Mouse (Mus musculus) small intestine, adult 2 months (tissue): ENCODE results near the gene Pde7b. TPM values are rescaled to one million over a fixed set of nuclear protein-coding genes. Genes with fewer than 3 reads are reported as not detected.
A peak's percentile ranks its signal among the peaks of the same experiment; 100 is the strongest.
"Not testable (repeated sequence)": the region's sequence is repeated elsewhere in the genome, so short reads cannot be mapped to it uniquely, and the experiment has no call there.

Source experiments
- H3K27ac ChIP-seq: fragments of 200-500 bp; 2 replicates; pipeline ENCODE4 v1.5.1; 2012; ENCODE audit warnings: low read depth, low read length, control low read depth, inconsistent platforms; ENCODE audit not compliant: insufficient read depth
- H3K27me3 ChIP-seq: fragments of 200-500 bp; 2 replicates; pipeline ENCODE4 v1.6.1; 2012; ENCODE audit warnings: mild to moderate bottlenecking, moderate library complexity, low read length, inconsistent platforms; ENCODE audit not compliant: control insufficient read depth, insufficient read depth
- H3K36me3 ChIP-seq: fragments of 200-500 bp; 2 replicates; pipeline ENCODE4 v1.6.1; 2012; ENCODE audit warnings: mild to moderate bottlenecking, low read length, control low read depth, inconsistent platforms; ENCODE audit not compliant: control insufficient read depth, insufficient read depth
- H3K4me1 ChIP-seq: fragments of 200-500 bp; 2 replicates; pipeline ENCODE4 v1.6.1; 2012; ENCODE audit warnings: low read length, inconsistent platforms, mixed read lengths; ENCODE audit not compliant: control insufficient read depth, insufficient read depth, insufficient read length
- H3K4me3 ChIP-seq: fragments of 200-500 bp; 2 replicates; pipeline ENCODE4 v1.5.1; 2012; ENCODE audit warnings: low read depth, mild to moderate bottlenecking, control low read depth, inconsistent platforms, low read length, moderate library complexity
- CTCF ChIP-seq: fragments of 200-500 bp; IDR thresholded peaks from 2 replicates; pipeline ENCODE4 v1.5.1; 2012; ENCODE audit warnings: low read depth, mild to moderate bottlenecking, control low read depth, inconsistent platforms, low read length, moderate library complexity, mixed read lengths; ENCODE audit not compliant: insufficient replicate concordance, insufficient read length; ENCODE audit errors: extremely low read depth
- POLR2A ChIP-seq: fragments of 200-500 bp; IDR thresholded peaks from 2 replicates; pipeline ENCODE4 v1.6.1; 2012; ENCODE audit warnings: low read depth, mild to moderate bottlenecking, control low read depth, inconsistent platforms, low read length, moderate library complexity
- WGBS: fragments of 180-500 bp; shearing (Covaris S2); methylation state at CpG from one replicate; pipeline ENCODE4 v1.1.7; 2018; 5-methylcytosine and 5-hydroxymethylcytosine counted together
- polyA plus RNA-seq: library from polyadenylated mRNA; depleted of rRNA; stranded (reverse); fragments of >200 nt; gene quantifications from 2 replicates; pipeline ENCODE4 v1.2.3, GENCODE M21; 2012

Pde7b gene
- polyA plus RNA-seq, 1 experiment = 2.7 TPM

GRCm38 (mm10) chr10:20527737-20528136 is 197.1 kb downstream of the Pde7b start:
- H3K36me3 ChIP-seq = no peaks in the 10 kb centered on the region
- TF ChIP-seq POLR2A = no peak
- no peak for TF ChIP-seq CTCF
- H3K27me3 ChIP-seq = no peaks in the 10 kb centered on the region
- no peak overlapping the region for H3K27ac ChIP-seq
- 73% methylated on average over 4 of the region's 4 CpGs for WGBS
- H3K4me3 ChIP-seq = no peak overlapping the region
- H3K4me1 ChIP-seq = no peaks in the 10 kb centered on the region

- Histone ChIP-seq H3K27me3 (no peaks in the 10 kb centered on the region), H3K36me3 (no peaks in the 10 kb centered on the region), H3K4me3 (no peak overlapping the region), H3K27ac (no peak overlapping the region), H3K4me1 (peaks cover 4% of the 10 kb centered on the region)
- TF ChIP-seq POLR2A (no peak), CTCF (no peak)
- 79% methylated on average over 9 of the region's 9 CpGs for WGBS
These were observed 206.4 kb downstream of the Pde7b start for GRCm38 (mm10) chr10:20518529-20518889.

- Histone ChIP-seq H3K4me3 (peak overlapping the region; percentile 60), H3K27ac (peak overlapping the region; percentile 36; the same call in 1 of the 2 replicates)
- 52% methylated on average over 9 of the region's 9 CpGs for WGBS
- not testable (repeated sequence) for H3K27me3 ChIP-seq, H3K4me1 ChIP-seq, H3K36me3 ChIP-seq
These were observed 206.9 kb downstream of the Pde7b start for GRCm38 (mm10) chr10:20517756-20518528.

- no peak for TF ChIP-seq CTCF
- TF ChIP-seq POLR2A = no peak
- Histone ChIP-seq H3K4me3 (no peak overlapping the region), H3K27ac (peak overlapping the region; percentile 0; the same call in 1 of the 2 replicates), H3K4me1 (peaks cover 7% of the 10 kb centered on the region), H3K27me3 (no peaks in the 10 kb centered on the region), H3K36me3 (no peaks in the 10 kb centered on the region)
- 60% methylated on average over 4 of the region's 4 CpGs for WGBS
These were observed 211.0 kb downstream of the Pde7b start for GRCm38 (mm10) chr10:20513891-20514290.

- TF ChIP-seq CTCF (no peak), POLR2A (no peak)
- no peaks in the 10 kb centered on the region for H3K27me3 ChIP-seq
- H3K36me3 ChIP-seq = no peaks in the 10 kb centered on the region
- WGBS = 92% methylated on average over 5 of the region's 5 CpGs
- H3K27ac ChIP-seq = no peak overlapping the region
- peaks cover 7% of the 10 kb centered on the region for H3K4me1 ChIP-seq
- no peak overlapping the region for H3K4me3 ChIP-seq
These were observed 211.4 kb downstream of the Pde7b start for GRCm38 (mm10) chr10:20513461-20513860.

GRCm38 (mm10) chr10:20509819-20510218 is 215.1 kb downstream of the Pde7b start:
- TF ChIP-seq CTCF (no peak), POLR2A (no peak)
- Histone ChIP-seq H3K36me3 (no peaks in the 10 kb centered on the region), H3K4me1 (peaks cover 5% of the 10 kb centered on the region; the same call in 1 of the 2 replicates), H3K4me3 (no peak overlapping the region), H3K27ac (no peak overlapping the region), H3K27me3 (no peaks in the 10 kb centered on the region)
- WGBS = 90% methylated on average over 4 of the region's 4 CpGs

- no peak overlapping the region for H3K27ac ChIP-seq
- 89% methylated on average over 3 of the region's 3 CpGs for WGBS
- H3K4me3 ChIP-seq = no peak overlapping the region
- no peaks in the 10 kb centered on the region for H3K36me3 ChIP-seq
- no peaks in the 10 kb centered on the region for H3K27me3 ChIP-seq
- TF ChIP-seq CTCF = no peak
- TF ChIP-seq POLR2A = no peak
- peaks cover 2% of the 10 kb centered on the region; the same call in 1 of the 2 replicates for H3K4me1 ChIP-seq
These were observed 216.4 kb downstream of the Pde7b start for GRCm38 (mm10) chr10:20508497-20508896.
